Mouse (Mus musculus) lung, adult 2 months (tissue): ENCODE measurements at regions not wholly inside any gene's neighbourhood (a gene's known extent, or its start where the extent isn't known, plus 50 kb on each side); places are given as distances from the start of the nearest gene placed in this dataset.

Experiments
- CTCF ChIP-seq: fragments of 200-500 bp; IDR thresholded peaks from 2 replicates; pipeline ENCODE4 v1.5.1; 2011; ENCODE audit warnings: mild to moderate bottlenecking, low read length, control low read depth; ENCODE audit not compliant: insufficient read depth
- POLR2A ChIP-seq: fragments of 200-500 bp; IDR thresholded peaks from 2 replicates; pipeline ENCODE4 v1.6.1; 2011; ENCODE audit warnings: low read depth, mild to moderate bottlenecking, control low read depth, low read length, borderline replicate concordance; ENCODE audit errors: extremely low read depth

DNA sequence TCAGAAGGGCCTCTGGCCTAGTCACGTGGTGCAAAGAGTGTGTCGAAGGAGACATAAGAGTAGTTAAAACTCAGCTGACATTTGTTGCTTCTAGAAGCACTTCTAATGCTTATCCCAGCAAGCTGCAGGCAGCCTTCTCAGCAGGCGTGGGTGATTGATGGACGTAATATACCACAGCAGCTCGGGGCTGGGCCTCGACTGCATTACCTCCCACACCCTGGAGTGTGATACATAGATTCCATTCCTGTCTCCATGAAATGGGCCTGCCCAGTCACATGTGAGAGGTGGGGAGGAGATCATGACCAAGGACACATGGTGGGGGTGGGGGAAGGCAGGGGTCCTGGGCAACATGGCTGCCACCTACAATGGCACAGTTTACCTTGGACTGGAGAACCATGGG is 121.3 kb downstream of the Fam43a start:
- no peak for TF ChIP-seq CTCF
- TF ChIP-seq POLR2A, result no peak
